Mouse (Mus musculus) limb, embryonic 11.5 days (tissue): ENCODE measurements around the gene Pik3r1. TPM values are rescaled to one million over a fixed set of nuclear protein-coding genes. Genes with fewer than 3 reads are reported as not detected.

ENCODE experiments used
- ATAC-seq: fragments of 200-750 bp; cut with Nextera tagmentation; 2 replicates; pipeline ENCODE4 v1.8.0; 2017; ENCODE audit warnings: low read depth; ENCODE audit not compliant: insufficient number of reproducible peaks, low FRiP score, low TSS enrichment
- DNase-seq: peaks from one replicate; pipeline ENCODE4 v3.0.0-alpha.2; 2015; ENCODE audit warnings: low spot score
- H3K27ac ChIP-seq: fragments of 300-500 bp; sonication (generic); replicated peaks from 2 replicates; pipeline ENCODE4 v1.5.1; 2014; ENCODE audit warnings: low read depth, mild to moderate bottlenecking, low read length
- H3K27me3 ChIP-seq: fragments of 300-500 bp; sonication (generic); 2 replicates; pipeline ENCODE4 v1.6.1; 2014; ENCODE audit warnings: mild to moderate bottlenecking, low read length, mixed read lengths; ENCODE audit not compliant: control insufficient read depth, insufficient read depth
- H3K36me3 ChIP-seq: fragments of 300-500 bp; sonication (generic); 2 replicates; pipeline ENCODE4 v1.6.1; 2014; ENCODE audit warnings: mild to moderate bottlenecking, low read length, moderate library complexity, mixed read lengths; ENCODE audit not compliant: control insufficient read depth, insufficient read depth
- H3K4me1 ChIP-seq: fragments of 300-500 bp; sonication (generic); 2 replicates; pipeline ENCODE4 v1.6.1; 2014; ENCODE audit warnings: low read length, mixed read lengths; ENCODE audit not compliant: control insufficient read depth, insufficient read depth
- H3K4me2 ChIP-seq: fragments of 300-500 bp; sonication (generic); 2 replicates; pipeline ENCODE4 v1.6.1; 2014; ENCODE audit warnings: low read depth, mild to moderate bottlenecking, moderate library complexity; ENCODE audit not compliant: severe bottlenecking
- H3K4me3 ChIP-seq: fragments of 300-500 bp; sonication (generic); 2 replicates; pipeline ENCODE4 v1.5.1; 2014; ENCODE audit warnings: low read depth, low read length
- H3K9ac ChIP-seq: fragments of 300-500 bp; sonication (generic); 2 replicates; pipeline ENCODE4 v1.6.1; 2014; ENCODE audit warnings: mild to moderate bottlenecking, low read length
- H3K9me3 ChIP-seq: fragments of 300-500 bp; sonication (generic); 2 replicates; pipeline ENCODE4 v1.6.1; 2016; ENCODE audit warnings: low read length; ENCODE audit not compliant: control insufficient read depth
- WGBS: fragments of 180-500 bp; shearing (Covaris S2); extraction: QIAGEN DNeasy Blood & Tissue Kit; methylation state at CpG from one replicate; pipeline ENCODE4 v1.1.7; 2014; 5-methylcytosine and 5-hydroxymethylcytosine counted together
- polyA plus RNA-seq: library from polyadenylated mRNA; unstranded; fragments of >200 nt; fragmentation: Nextera tagmentation; extraction: Ambion mirVana; gene quantifications from 2 replicates; pipeline ENCODE4 v1.2.1, GENCODE M21; 2014

Pik3r1 gene
- polyA plus RNA-seq, 1 experiment from 2014 or later: 14.6 TPM

GRCm38 (mm10) chr13:101709788-101710187 lies 58.2 kb downstream of the Pik3r1 start:
- no peak for ATAC-seq
- Histone ChIP-seq H3K9ac (no peak overlapping the region), H3K27me3 (no peaks in the 10 kb centered on the region), H3K36me3 (no peaks in the 10 kb centered on the region), H3K4me2 (no peak overlapping the region), H3K27ac (no peak overlapping the region), H3K4me3 (no peak overlapping the region), H3K4me1 (no peaks in the 10 kb centered on the region), H3K9me3 (no peaks in the 10 kb centered on the region)
- DNase-seq: no peak
- WGBS: 82% methylated on average over 3 of the region's 3 CpGs

DNA sequence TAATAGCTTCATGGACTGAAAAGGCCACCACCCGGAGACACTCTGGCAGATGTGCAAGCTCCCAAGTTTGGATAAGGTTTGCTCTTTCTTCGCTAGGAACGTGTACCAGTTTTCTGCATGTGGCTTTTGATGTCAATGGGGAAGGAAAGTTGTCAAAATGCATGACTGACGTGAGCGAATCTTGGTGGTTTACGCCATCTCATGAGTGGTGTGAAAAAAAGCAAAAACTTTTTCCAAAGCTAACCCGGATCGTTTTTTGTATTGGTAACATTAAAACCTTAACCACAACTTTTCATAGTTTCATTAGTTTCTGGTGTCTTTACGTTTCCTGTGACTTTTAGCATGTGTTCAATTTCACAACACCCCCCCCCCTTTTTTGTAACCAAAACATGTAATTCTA lies 60.8 kb downstream of the Pik3r1 start:
- H3K9me3 ChIP-seq: no peaks in the 10 kb centered on the region
- 90% methylated on average over 9 of the region's 9 CpGs for WGBS
- no peak overlapping the region for H3K9ac ChIP-seq
- H3K4me3 ChIP-seq: no peak overlapping the region
- H3K27ac ChIP-seq: no peak overlapping the region
- no peaks in the 10 kb centered on the region for H3K36me3 ChIP-seq
- no peaks in the 10 kb centered on the region for H3K27me3 ChIP-seq
- H3K4me2 ChIP-seq: no peak overlapping the region
- ATAC-seq (no peak), DNase-seq (no peak)
- H3K4me1 ChIP-seq: no peaks in the 10 kb centered on the region

DNA sequence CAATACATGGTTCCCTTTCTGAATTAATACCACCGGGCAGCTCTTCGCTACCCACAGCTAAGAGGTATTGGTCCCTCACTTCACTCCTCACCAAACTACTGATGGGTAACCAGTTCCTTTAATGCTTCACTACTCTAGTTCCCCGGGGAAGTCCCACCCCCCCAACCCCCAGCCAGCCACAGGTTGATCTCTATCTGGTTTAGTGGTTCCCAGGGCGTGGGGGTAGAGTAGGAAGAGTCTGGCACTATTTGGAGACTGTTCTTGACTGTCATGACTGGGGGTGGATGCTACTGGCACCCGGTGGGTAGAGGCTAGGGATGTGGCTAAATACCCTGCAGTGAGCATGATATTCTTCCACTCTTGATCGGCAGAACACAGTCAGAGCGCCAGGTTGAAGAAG lies 61.6 kb downstream of the Pik3r1 start:
- Histone ChIP-seq H3K36me3 (no peaks in the 10 kb centered on the region), H3K27me3 (no peaks in the 10 kb centered on the region)
- no peak for ATAC-seq

DNA sequence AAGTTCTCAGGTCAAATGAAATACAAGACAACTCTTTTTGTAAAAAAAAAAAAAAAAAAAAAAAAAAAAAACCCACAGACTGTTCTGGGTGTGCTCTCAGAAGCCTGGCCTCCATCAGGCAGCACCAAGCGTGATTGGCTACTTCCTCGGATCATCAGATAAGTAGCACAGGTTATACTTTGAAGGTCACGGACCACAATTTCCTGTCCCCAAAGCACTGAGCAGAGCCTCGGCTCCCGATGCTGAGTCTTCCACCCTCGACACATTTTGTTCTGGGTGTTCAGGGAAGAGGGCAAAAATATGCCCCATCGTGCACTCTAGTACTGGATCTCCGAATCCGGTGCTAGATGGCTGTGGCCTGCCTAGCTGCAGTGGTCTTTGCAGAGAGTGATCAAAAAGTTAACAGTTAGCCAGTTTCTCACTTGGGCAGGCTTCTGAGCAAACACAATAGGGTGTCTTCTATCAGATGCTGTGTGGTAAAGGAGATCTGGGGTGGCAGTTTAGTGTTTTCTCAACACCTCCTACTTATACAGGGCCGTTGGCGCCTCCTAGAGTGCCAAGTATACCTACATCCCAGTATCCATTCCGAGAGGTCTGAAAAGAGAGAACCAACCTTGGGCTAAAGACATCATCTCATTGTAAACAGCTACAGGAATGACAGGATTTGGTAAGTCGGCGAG lies 65.8 kb downstream of the Pik3r1 start:
- H3K4me2 ChIP-seq: no peak overlapping the region
- no peak overlapping the region for H3K9ac ChIP-seq
- ATAC-seq: no peak
- H3K4me1 ChIP-seq: no peaks in the 10 kb centered on the region; the same call in 1 of the 2 replicates
- H3K36me3 ChIP-seq: no peaks in the 10 kb centered on the region
- WGBS: 77% methylated on average over 14 of the region's 14 CpGs
- no peak overlapping the region for H3K4me3 ChIP-seq
- DNase-seq: no peak
- no peaks in the 10 kb centered on the region for H3K27me3 ChIP-seq
- H3K27ac ChIP-seq: no peak overlapping the region
- no peaks in the 10 kb centered on the region for H3K9me3 ChIP-seq

More for the DNA sequence above, 61.6 kb downstream of the Pik3r1 start:
- no peak for DNase-seq
- Histone ChIP-seq H3K4me3 (no peak overlapping the region), H3K4me2 (no peak overlapping the region), H3K9me3 (no peaks in the 10 kb centered on the region), H3K9ac (no peak overlapping the region), H3K27ac (no peak overlapping the region), H3K4me1 (no peaks in the 10 kb centered on the region)
- 91% methylated on average over 7 of the region's 7 CpGs for whole genome bisulfite sequencing

- Histone ChIP-seq H3K4me1 (no peaks in the 10 kb centered on the region; the same call in 1 of the 2 replicates), H3K4me2 (no peak overlapping the region), H3K4me3 (no peak overlapping the region), H3K9ac (no peak overlapping the region), H3K9me3 (no peaks in the 10 kb centered on the region), H3K27me3 (no peaks in the 10 kb centered on the region), H3K27ac (no peak overlapping the region), H3K36me3 (no peaks in the 10 kb centered on the region)
- DNase-seq: no peak
- WGBS: 93% methylated on average over 8 of the region's 8 CpGs
- no peak for ATAC-seq
Measured at GRCm38 (mm10) chr13:101701632-101702031, 66.4 kb downstream of the Pik3r1 start.

DNA sequence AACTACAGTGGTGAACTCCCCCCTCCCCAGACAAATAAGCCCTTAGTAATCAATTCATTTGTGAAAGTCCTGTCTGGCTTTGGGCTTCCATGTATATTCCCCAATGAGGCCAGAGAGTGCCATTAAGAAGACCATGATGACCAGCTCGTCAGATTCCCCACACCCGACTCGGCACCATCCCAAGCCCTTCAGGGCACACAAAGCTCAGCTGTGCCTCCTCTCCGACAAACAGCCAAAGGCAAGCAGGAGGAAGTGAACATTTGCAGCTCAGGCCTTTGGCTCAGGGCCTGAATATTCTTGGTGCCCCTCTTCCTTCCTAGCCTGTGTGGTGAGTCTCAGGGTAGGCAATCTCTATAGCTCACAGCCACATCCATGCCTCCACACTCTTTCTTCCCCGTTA lies 68.3 kb downstream of the Pik3r1 start:
- H3K9ac ChIP-seq: no peak overlapping the region
- no peaks in the 10 kb centered on the region for H3K36me3 ChIP-seq
- H3K4me3 ChIP-seq: no peak overlapping the region
- no peaks in the 10 kb centered on the region for H3K9me3 ChIP-seq
- H3K4me2 ChIP-seq: no peak overlapping the region
- peaks cover 6% of the 10 kb centered on the region for H3K4me1 ChIP-seq
- no peak overlapping the region for H3K27ac ChIP-seq
- 84% methylated on average over 5 of the region's 5 CpGs for WGBS
- ATAC-seq: no peak
- no peak for DNase-seq
- H3K27me3 ChIP-seq: no peaks in the 10 kb centered on the region

DNA sequence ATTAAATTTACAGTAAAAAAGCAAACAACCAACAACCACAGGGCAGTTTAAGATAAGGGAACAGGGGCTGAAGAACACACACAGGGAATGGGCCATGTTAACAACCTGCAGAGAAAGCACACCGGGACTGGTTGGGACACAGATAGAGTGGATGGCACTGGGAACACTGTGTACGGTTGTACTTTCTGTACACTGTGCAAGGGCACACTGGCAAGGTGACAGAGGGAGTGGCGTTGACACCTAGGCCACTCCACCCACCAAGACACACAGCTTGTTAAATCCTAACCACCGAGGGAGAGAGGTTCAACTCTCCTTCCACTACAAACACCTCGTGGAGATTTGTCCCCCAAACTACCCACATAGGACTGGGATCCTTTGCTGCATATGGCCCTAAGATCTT lies 70.1 kb downstream of the Pik3r1 start:
- Histone ChIP-seq H3K4me3 (no peak overlapping the region), H3K9ac (no peak overlapping the region), H3K4me2 (no peak overlapping the region), H3K27ac (no peak overlapping the region), H3K27me3 (0 out of 2 replicates have a peak, but pooled peaks cover 2% of the 10 kb centered on the region), H3K9me3 (no peaks in the 10 kb centered on the region), H3K4me1 (peaks cover 8% of the 10 kb centered on the region), H3K36me3 (no peaks in the 10 kb centered on the region)
- DNase-seq (no peak), ATAC-seq (no peak)
- WGBS: 81% methylated on average over 5 of the region's 5 CpGs

GRCm38 (mm10) chr13:101697461-101697860 lies 70.6 kb downstream of the Pik3r1 start:
- Histone ChIP-seq H3K4me3 (no peak overlapping the region), H3K36me3 (no peaks in the 10 kb centered on the region), H3K27ac (no peak overlapping the region), H3K4me1 (peaks cover 8% of the 10 kb centered on the region), H3K27me3 (0 out of 2 replicates have a peak, but pooled peaks cover 4% of the 10 kb centered on the region), H3K4me2 (no peak overlapping the region), H3K9me3 (no peaks in the 10 kb centered on the region), H3K9ac (no peak overlapping the region)
- ATAC-seq (no peak), DNase-seq (no peak)
- 68% methylated on average over 5 of the region's 5 CpGs for WGBS

DNA sequence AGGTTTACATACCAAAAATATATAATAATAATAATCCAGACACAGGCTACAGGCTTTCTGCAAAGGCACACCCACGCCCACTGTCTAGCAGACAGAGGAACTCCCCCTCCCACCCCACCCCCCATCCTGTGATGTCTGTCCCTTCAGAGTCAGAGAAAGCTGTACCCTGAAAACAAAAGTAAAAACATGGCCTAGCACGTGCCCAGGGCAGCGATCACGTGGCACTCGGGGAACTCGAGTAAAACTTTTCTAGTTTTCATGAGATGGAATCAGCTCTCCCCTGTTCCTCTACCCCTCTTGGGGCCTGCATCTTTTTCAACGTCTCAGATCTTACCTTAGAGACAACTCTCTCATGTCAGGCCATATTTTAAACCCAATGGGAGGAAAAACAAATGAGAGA lies 71.2 kb downstream of the Pik3r1 start:
- no peak overlapping the region for H3K9ac ChIP-seq
- DNase-seq (no peak), ATAC-seq (no peak)
- H3K27ac ChIP-seq: no peak overlapping the region
- H3K4me1 ChIP-seq: peaks cover 8% of the 10 kb centered on the region
- no peaks in the 10 kb centered on the region for H3K36me3 ChIP-seq
- H3K4me3 ChIP-seq: no peak overlapping the region
- H3K27me3 ChIP-seq: 0 out of 2 replicates have a peak, but pooled peaks cover 4% of the 10 kb centered on the region
- H3K9me3 ChIP-seq: no peaks in the 10 kb centered on the region
- 74% methylated on average over 7 of the region's 7 CpGs for WGBS
- no peak overlapping the region for H3K4me2 ChIP-seq
